Mouse (Mus musculus) liver, embryonic 14.5 days (tissue): ENCODE results near the gene Sgms1. TPM values are rescaled to one million over a fixed set of nuclear protein-coding genes. Genes with fewer than 3 reads are reported as not detected.
A peak's percentile ranks its signal among the peaks of the same experiment; 100 is the strongest.

ENCODE experiments used
- ATAC-seq: fragments of 200-750 bp; cut with Nextera tagmentation; 2 replicates; pipeline ENCODE4 v1.8.0; 2017; ENCODE audit warnings: moderate number of reproducible peaks, mild to moderate bottlenecking, moderate library complexity; ENCODE audit not compliant: insufficient read depth
- DNase-seq, 3 experiments: peaks; one replicate each; pipeline ENCODE4 v3.0.0-alpha.2; 2012 to 2013; ENCODE audit warnings: low read depth in 3 of 3, low spot score in 3 of 3
- H3K27ac ChIP-seq: fragments of 300-500 bp; sonication (generic); 2 replicates; pipeline ENCODE4 v1.5.1; 2014; ENCODE audit warnings: moderate library complexity, mild to moderate bottlenecking, control low read depth, inconsistent platforms
- H3K27me3 ChIP-seq: fragments of 300-500 bp; sonication (generic); 2 replicates; pipeline ENCODE4 v1.6.1; 2014; ENCODE audit warnings: mild to moderate bottlenecking, low read length, moderate library complexity; ENCODE audit not compliant: control insufficient read depth, insufficient read depth
- H3K36me3 ChIP-seq: fragments of 300-500 bp; sonication (generic); replicated peaks from 2 replicates; pipeline ENCODE4 v1.6.1; 2014; ENCODE audit warnings: low read depth; ENCODE audit not compliant: control insufficient read depth, insufficient read depth
- H3K4me1 ChIP-seq, 2 experiments: fragments of 200-500 bp in 1 of 2; fragments of 300-500 bp in 1 of 2; sonication (generic) in 1 of 2; replicated peaks; 2 replicates each; pipeline ENCODE4 v1.6.1; 2012 to 2014; ENCODE audit warnings: antibody characterized with exemption in 1 of 2, inconsistent platforms in 1 of 2, low read length in 1 of 2; ENCODE audit not compliant: control insufficient read depth in 2 of 2, insufficient read depth in 2 of 2
- H3K4me2 ChIP-seq: fragments of 300-500 bp; sonication (generic); 2 replicates; pipeline ENCODE4 v1.6.1; 2014; ENCODE audit warnings: low read depth, mild to moderate bottlenecking, control low read depth, moderate library complexity
- H3K4me3 ChIP-seq, 2 experiments: fragments of 200-500 bp in 1 of 2; fragments of 300-500 bp in 1 of 2; sonication (generic) in 1 of 2; 2 replicates each; pipeline ENCODE4 v1.5.1; 2012 to 2014; ENCODE audit warnings: low read depth in 2 of 2, low read length in 2 of 2, mild to moderate bottlenecking in 2 of 2, control low read depth in 1 of 2, inconsistent platforms in 1 of 2, moderate library complexity in 1 of 2; ENCODE audit not compliant: insufficient read depth in 1 of 2
- H3K9ac ChIP-seq: fragments of 300-500 bp; sonication (generic); replicated peaks from 2 replicates; pipeline ENCODE4 v1.6.1; 2014; ENCODE audit warnings: mild to moderate bottlenecking, control low read depth, moderate library complexity
- H3K9me3 ChIP-seq: fragments of 300-500 bp; sonication (generic); 2 replicates; pipeline ENCODE4 v1.6.1; 2016; ENCODE audit warnings: low read length, mixed read lengths; ENCODE audit not compliant: control insufficient read depth
- CTCF ChIP-seq: IDR thresholded peaks from 2 replicates; pipeline ENCODE4 v1.5.1; 2016; ENCODE audit warnings: antibody characterized with exemption, low read depth, control low read depth
- EP300 ChIP-seq: IDR thresholded peaks from 2 replicates; pipeline ENCODE4 v1.6.1; 2016; ENCODE audit warnings: antibody characterized with exemption, low read depth
- WGBS: fragments of 180-500 bp; shearing (Covaris S2); extraction: QIAGEN DNeasy Blood & Tissue Kit; methylation state at CpG from one replicate; pipeline ENCODE4 v1.1.7; 2014; ENCODE audit not compliant: insufficient replicate concordance; 5-methylcytosine and 5-hydroxymethylcytosine counted together
- polyA plus RNA-seq, 2 experiments: library from polyadenylated mRNA; depleted of rRNA in 1 of 2; stranded (reverse) in 1 of 2; unstranded in 1 of 2; fragments of >200 nt; fragmentation: Nextera tagmentation in 1 of 2; extraction: Ambion mirVana in 1 of 2; gene quantifications; 2 replicates each; pipeline versions ENCODE4 v1.2.1 to v1.2.3; 2012 to 2014

Gene Sgms1
- polyA plus RNA-seq, 2 experiments, result 17.3 to 19.2 TPM

- Histone ChIP-seq H3K27ac (peak overlapping the region; percentile 96), H3K4me1 (peaks cover 32 to 62% of the 10 kb centered on the region in 2 experiments), H3K27me3 (no peaks in the 10 kb centered on the region), H3K4me2 (peak overlapping the region; percentile 82), H3K9ac (peak overlapping the region; percentile 77), H3K36me3 (no peaks in the 10 kb centered on the region), H3K9me3 (no peaks in the 10 kb centered on the region), H3K4me3 (peak overlapping the region; percentile 5 to 47)
- DNase-seq, result no peak
- peak; percentile 46 for ATAC-seq
- 35% methylated on average over 11 of the region's 11 CpGs for WGBS
- TF ChIP-seq CTCF (no peak), EP300 (0 out of 2 replicates have a peak, but pooled peaks have one; percentile 8)
Observed at GRCm38 (mm10) chr19:32271455-32272200, 117.9 kb downstream of the Sgms1 start.

DNA sequence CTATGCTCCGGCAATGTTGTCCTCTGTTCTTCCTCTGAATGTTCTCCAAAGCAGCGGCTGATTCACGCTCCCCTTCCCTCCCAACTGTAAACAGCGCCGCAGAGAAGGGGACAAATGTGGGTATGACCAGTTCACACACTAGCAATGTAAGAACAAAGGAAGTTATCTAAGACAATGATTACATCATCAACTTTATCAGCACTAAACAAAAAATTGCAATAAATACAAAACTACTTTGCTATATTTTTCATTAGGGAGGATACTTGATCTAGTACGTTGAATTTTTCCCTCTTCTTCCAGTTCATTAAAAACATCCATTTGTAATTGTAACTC lies 119.7 kb downstream of the Sgms1 start:
- no peak overlapping the region for H3K9ac ChIP-seq
- no peaks in the 10 kb centered on the region for H3K27me3 ChIP-seq
- no peak overlapping the region for H3K4me3 ChIP-seq
- H3K27ac ChIP-seq, result no peak overlapping the region
- ATAC-seq, result no peak
- H3K36me3 ChIP-seq, result no peaks in the 10 kb centered on the region
- 72% methylated on average over 6 of the region's 6 CpGs for WGBS
- peaks cover 29 to 53% of the 10 kb centered on the region in 2 experiments for H3K4me1 ChIP-seq
- DNase-seq, result no peak
- H3K9me3 ChIP-seq, result no peaks in the 10 kb centered on the region
- H3K4me2 ChIP-seq, result no peak overlapping the region
- TF ChIP-seq CTCF (no peak), EP300 (no peak)

GRCm38 (mm10) chr19:32269141-32269843 lies 120.2 kb downstream of the Sgms1 start:
- Histone ChIP-seq H3K27ac (no peak overlapping the region), H3K36me3 (no peaks in the 10 kb centered on the region), H3K9ac (no peak overlapping the region), H3K4me3 (no peak overlapping the region), H3K4me2 (no peak overlapping the region), H3K27me3 (no peaks in the 10 kb centered on the region), H3K4me1 (peaks cover 32 to 56% of the 10 kb centered on the region in 2 experiments), H3K9me3 (no peaks in the 10 kb centered on the region)
- 82% methylated on average over 12 of the region's 12 CpGs for WGBS
- TF ChIP-seq EP300, result no peak
- no peak for TF ChIP-seq CTCF
- no peak for ATAC-seq
- DNase-seq, result no peak

DNA sequence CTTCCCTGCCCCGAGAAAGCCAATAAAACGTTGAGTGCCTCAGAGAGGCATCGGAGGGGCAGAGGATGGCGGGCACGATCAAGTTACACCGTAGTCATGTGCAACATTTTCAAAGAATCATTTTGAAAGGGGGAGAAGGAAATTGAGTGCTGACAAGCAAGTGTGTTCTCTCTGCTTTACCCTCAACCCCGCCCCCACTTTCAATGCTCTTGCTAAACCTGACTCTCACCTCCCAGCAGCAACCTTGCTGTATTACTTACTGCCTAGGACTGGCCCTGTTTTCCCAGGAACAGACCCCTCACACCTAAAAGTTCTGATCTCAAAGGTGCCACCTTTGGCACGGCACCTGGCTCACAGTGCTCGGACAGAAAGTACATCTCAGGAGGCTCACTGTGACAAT lies 121.0 kb downstream of the Sgms1 start:
- Histone ChIP-seq H3K9ac (no peak overlapping the region), H3K9me3 (no peaks in the 10 kb centered on the region), H3K27ac (no peak overlapping the region), H3K4me1 (peaks cover 37 to 58% of the 10 kb centered on the region in 2 experiments), H3K4me2 (no peak overlapping the region), H3K27me3 (no peaks in the 10 kb centered on the region), H3K36me3 (no peaks in the 10 kb centered on the region), H3K4me3 (no peak overlapping the region)
- no peak for DNase-seq
- TF ChIP-seq EP300, result no peak
- TF ChIP-seq CTCF, result no peak
- no peak for ATAC-seq
- WGBS, result 74% methylated on average over 9 of the region's 9 CpGs
